Mouse (Mus musculus) frontal cortex, postnatal 36 days (tissue): ENCODE data around the gene Slc22a23.

ENCODE experiments used
- DNase-seq, 2 experiments: peaks; one replicate each; pipeline ENCODE4 v3.0.0; 2022; ENCODE audit warnings: low spot score in 2 of 2

Gene Slc22a23

DNA sequence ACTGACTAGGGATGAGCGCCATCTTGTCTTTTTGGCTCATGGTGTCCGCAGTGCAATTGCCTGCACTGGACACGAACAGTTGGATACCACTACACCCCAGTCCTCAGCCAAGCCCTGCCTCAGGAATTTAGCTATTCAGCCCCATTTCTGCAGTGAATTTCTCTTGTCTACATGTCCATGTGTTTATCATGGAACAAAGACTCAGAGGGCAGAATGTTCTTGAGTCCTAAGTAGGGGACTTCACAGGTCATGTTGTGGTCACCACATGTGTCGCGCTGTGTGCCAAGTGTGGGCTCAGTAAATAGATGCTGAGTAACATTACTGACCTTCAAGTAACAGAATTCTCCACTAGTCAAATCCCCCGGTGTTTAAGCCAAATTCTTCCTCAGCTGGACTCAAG, 109.9 kb downstream of the Slc22a23 start:
- no peak for DNase-seq

DNA sequence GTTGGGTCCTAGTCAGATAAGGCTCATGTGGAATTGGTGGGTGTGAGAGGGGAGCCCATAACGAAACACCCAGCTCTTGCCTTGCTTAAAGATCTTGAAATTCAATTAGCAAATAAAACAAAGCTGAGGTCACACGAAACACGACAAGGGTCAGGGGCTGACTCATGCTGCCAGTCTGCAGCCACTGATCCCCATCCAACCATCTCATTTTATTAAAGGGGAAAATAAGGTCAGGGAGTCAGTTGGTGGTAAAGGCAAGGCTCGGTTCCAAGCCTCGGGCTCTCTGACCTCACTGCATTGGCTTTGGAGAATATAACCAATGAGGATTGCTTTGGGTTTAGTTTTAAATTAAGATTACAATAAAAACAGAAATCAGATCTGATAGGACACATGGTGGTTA, 110.5 kb downstream of the Slc22a23 start:
- DNase-seq = no peak

DNA sequence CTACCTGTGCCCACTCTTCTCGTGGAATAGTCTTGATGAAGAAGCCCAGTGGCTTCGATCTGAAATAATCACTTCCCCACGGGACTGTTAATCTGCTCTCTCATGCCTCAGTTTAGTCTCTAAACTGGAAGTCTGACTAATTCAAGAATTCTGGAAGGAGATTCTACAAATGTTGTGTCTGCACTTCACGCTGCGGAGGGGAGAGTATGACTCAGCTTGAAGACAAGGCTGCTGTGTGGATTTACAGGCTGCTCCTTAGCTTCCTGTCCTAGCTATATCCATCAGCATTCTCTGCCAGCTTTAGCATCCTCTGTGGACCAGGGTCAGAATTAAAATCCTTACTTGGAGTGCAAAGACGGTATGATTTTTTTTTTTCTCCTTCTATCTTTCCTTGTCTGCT, 112.0 kb downstream of the Slc22a23 start:
- DNase-seq = peak in 1 of 2 experiments; percentile 51

DNA sequence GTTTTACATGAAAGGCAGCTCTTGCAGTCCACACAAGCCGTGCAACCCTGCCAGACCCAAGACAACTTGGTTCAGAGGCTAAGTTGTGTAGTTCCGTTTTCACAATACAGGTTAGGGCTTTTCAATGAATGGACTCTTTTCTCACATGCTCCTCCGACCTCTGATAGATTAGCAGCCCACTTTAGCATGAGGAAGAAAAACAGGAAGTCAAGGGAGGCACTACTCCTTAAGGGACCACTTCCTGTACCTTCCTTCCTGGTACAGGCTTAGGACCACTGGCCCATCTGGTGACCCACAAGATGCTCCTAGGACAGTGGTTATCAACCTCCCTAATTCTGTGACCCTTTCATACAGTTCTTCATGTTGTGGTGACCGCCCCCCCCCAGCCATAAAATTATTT, 116.1 kb downstream of the Slc22a23 start:
- DNase-seq = no peak

DNA sequence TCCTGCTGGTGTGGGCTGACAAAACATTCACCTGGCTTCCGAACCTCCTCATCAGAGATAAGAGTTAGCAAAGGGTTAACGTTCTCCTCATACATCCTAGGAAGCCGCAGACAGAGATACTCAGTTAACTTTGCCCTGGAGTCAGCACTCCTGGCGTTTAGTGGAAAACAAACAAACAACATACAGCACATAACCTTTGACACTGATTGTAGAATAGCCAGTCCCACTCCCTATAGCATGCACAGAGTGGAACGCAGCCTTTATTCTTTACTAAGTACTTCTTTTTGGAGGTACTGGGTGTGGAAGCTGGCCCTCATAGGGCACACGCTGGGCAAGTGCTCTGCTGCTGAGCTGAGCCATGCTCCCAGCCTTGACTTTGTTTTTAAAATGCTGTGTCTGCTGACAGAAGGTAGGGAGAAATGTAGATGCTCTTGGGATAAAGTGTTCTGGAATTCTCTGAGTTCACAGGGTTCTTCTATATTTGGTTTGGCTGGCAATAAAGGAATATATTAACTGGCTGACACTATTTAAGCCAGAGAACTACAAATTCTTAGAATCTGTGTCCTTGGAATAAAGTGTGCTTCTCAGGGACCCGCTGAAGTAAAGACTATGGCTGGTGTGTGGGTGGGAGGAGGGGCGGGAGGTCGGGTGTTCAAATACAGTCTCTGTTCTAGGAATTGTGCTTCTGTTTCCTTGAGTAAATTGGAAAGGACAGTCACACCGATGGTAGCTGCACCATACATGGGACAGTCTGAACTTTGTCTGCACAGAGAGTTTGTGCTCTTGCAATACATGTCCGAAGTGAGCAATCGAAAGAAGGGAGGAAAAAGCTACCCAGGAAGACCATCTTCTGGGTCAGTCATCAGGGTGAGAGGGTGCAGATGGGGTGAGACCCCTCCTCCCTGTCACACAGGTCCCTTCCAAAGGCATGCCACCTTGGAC, 117.0 kb downstream of the Slc22a23 start:
- DNase-seq = no peak

DNA sequence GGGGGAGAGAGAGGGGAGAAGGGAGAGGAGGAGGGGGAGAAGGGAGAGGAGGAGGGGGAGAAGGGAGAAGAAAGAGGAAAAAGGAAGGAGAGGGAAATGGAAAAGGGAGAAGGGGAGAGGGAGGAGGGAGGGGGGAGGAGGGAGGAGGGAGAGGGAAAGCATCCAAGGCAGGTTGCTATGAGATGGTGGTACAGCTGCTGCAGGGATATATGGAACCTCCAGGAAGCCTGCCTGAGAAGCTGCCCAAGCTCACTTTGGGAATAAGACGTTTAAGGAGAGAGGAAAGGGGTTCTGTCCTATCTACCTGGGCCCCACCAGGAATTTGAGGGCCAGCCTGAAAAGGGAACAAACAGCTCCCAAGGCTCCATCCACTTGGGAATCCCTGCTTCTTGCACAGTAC, 118.0 kb downstream of the Slc22a23 start:
- no peak for DNase-seq

DNA sequence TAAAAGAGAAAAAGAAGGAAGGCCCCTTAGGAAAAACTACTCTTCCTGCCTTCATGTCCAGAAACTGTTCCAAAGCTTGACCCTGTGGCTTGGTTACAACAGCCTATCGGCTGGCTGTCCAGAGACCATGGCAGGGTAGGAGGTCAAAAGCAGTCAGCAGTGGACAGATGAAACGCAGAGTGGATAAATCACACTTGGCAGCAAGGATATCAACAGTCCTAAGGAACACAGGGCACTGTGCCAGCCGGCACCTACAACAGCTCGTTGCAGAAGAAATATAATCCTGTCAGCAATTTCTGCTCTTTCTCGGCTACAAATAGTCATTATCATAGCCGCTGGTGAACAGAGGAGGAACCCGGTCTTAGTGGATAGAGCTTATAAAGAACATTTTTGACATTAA, 122.0 kb downstream of the Slc22a23 start:
- DNase-seq = no peak

DNA sequence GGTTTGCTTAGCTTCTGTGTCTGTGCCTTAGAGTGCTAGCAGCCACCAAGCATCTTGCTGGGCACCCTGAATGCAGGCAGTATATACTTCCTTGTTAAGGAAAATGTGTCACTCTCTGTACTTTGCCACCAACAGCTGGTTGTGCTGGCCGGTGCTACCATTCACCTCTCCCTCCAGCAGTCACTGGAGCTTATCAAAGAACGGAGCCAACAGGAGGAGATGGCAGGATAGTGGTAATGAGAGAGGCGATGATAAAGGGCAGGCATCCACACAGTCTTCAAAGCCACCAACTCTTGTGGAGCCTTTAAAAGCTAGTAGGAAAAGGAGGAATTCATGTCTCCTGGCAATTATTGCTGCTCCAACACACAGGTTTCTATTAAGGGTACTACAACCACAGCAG, 125.3 kb downstream of the Slc22a23 start:
- DNase-seq = no peak

DNA sequence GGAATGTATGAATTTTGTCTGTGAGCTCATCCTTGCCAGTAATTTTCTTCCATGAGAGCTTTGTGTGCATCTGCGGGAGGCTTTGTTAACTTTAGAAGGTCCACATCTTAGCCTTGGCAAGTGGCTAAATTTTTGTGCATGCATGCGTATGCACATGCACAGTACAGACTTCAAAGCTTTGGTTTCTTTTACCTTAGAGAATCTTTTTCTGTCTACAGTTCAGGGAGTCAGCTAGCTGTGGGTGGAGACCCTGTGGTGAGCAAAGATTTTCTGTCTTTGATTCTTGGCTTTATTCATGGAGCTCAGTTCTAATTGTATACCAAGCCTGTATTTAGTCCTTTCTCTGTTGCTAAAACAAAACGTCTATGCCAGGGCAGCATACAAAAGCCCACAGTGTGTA, 126.2 kb downstream of the Slc22a23 start:
- no peak for DNase-seq

DNA sequence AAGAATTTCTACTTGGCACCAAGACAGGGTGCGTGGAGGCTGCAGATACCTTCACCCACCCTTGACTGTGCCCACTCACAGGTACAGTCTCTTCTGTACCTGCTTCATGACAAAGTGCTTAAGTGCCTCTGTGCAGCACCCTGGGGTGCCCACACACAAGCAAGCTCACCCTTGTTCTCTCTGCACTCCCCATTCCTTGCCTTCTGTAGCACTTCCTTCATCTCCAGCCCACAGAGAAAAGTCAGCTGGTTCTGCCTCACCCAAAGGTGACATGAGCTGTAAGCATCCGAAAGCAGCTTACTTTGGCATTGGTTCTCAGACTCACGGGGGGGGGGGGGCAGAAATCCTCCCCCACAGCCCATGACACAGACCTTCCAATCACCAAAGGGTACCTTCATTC, 130.1 kb downstream of the Slc22a23 start:
- DNase-seq = no peak

DNA sequence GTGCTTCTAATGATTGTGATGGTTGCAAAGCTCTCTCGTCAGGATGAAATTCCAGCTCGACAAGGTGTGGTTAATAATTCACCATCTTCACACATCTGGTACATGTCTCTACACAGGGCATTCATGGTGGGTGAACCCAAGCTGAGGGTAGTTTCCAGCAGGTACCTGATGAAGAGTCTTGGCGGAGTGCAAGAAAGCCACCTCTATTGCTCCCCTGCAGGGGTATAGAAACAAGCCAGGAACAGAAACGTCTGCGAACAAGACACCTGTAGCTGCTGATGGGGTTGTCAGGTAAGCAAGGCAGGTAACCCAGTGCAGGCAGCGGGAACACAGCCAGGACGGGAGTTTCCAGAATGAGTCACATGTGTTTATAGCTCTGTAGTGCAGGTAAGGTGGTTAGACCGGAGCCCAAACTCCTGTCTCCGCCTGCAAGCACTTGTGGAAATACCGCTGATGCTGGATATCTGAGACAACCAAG, 132.2 kb downstream of the Slc22a23 start:
- no peak for DNase-seq

DNA sequence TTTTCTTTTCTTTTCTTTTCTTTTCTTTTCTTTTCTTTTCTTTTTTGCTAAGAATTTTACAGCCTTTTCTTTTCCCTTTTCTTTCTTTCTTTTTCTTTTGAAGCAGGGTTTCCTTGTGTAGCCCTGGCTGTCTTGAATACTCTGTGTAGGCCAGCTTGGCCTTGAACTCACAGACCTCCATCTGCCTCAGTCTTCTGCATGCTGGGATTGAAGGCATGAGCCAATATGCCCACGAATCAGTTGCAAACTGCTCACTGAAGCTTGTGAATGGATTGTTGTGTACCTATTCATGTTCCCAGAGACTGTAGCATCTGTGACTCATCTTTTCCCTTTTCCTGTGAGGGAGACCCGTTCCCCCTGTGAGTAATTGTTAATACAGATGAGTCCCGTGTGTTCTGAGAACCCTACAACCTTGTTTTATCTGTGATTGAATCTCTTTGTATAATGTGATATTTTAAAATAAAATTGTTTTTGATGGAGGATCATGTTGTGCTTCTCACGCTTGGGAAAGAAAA, 133.7 kb downstream of the Slc22a23 start:
- no peak for DNase-seq

DNA sequence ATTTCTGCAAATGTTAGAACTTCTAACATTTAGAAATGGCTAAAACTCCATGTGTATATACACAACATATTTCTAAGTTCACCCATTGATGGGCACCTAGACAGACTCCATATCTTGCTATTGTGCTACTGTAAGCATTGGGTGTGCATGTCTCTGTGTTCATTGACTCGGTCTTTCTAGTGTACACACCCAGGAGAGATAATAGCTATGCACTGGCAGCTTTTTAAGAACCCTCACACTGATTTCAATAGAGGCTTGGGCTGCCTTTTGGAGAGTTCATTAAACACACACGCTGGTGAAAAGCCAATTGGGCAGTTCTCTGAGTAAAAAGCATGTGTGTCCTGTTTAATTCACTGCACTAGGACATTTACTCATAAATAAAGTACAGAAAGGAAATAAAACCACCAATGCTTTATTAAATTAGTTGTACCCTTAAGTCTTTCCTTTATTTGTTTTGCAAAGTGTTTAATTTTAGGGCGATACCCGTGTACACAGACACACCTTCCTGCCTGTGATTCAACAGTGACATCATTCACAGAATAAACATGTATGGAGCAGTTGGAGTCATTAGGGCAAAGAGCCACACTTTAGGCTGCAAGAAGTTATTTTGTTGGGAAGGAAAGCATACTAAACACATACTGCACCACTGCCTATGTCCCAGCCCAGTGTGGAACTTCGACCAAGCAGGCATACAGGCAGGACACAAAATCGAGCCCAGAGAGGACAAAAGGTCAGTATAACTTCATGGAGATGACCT, 137.1 kb downstream of the Slc22a23 start:
- no peak for DNase-seq

DNA sequence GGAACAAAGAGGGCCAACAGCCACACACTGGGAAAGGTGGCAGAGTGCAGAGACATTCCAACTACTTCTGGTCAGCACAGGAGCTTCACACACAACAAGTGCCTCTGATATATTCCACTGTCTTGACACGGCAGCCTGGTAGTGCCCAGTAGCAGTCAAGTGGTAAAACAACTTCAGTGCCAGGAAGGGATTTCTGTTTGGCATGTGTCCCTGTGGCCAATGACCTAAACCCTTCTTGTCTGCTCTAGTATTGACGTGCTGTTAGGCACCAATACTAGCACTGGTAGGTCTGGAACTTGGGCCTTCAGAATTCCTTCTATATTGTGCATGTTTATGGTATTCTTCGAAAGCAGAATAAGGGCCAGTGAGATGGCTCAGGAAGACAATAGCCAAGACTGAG, 139.8 kb downstream of the Slc22a23 start:
- DNase-seq = no peak

DNA sequence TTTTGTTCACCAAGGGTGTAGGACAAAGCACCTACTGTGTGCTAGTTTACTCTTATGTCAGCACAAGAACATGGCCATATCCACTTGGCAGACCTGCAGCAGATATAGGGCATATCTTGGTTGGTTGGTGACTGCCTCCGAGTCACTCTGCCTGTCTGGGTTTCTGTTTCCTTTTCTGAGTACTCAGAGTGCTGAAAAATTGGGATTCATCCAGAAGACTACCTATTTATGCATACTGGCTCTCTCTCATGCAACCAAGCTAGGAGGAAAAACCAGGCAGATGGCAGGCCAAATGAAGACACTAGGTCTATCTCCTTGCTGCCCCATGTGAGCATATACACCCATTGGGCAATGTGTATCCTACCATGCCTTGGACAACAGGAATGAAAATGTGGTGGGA, 149.3 kb downstream of the Slc22a23 start:
- DNase-seq = peak in 1 of 2 experiments; percentile 55

DNA sequence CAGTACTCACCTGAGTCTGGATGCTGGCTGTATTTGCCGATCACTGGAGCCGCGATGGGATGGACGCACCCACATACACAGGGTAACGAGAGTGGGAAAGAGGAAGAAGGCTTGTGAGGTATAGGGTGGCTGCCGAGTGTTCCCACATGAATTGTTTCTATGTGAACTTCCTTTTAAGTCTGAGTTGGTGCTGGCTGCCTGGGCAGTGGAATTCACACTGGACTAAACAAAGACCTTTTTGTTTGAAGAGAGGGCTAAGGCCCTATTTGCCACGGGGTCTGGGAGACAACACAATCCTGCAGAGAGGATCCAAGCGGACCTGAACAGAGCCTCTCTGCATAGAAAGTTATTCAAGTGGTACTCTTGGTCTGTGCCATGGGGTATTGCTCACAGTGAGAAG, 151.6 kb downstream of the Slc22a23 start:
- DNase-seq = no peak

DNA sequence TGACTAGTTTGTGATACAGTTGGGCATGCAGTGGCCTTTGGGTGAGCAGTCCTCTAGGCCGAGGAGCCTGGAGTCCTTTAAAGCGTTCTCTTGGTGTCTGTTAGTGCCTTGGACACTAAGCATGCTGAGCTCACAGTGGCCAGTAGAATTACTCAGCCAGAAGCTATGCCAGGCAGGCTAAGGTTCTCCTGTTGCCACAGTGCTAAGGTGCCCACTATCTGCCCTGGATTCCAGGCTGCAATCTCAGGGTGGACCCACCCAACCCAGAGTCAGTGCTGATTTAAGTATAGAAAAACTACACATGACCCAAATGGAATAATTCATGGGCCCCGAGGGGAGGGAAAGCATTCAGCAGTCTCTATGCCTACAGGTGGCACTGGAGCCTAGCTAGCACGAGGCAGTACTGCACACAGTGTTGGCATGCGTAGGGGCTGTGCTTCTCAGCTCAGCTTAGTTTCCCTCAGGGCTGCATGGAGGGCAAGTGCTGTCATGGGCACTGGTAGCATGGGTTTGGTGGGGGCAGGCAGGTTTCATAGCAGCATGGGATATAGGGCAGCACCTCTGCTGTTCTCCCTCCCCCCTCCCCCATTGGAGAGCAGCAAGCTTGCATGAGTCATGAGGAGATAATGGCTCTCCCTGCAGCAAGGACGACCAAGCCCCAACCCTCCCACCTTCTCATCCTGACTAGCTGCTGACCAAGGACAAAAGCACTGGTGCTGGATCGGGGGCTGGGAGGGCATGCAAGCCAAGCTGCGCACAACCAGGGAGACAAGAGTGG, 152.4 kb downstream of the Slc22a23 start:
- peak in 1 of 2 experiments; percentile 45 for DNase-seq

DNA sequence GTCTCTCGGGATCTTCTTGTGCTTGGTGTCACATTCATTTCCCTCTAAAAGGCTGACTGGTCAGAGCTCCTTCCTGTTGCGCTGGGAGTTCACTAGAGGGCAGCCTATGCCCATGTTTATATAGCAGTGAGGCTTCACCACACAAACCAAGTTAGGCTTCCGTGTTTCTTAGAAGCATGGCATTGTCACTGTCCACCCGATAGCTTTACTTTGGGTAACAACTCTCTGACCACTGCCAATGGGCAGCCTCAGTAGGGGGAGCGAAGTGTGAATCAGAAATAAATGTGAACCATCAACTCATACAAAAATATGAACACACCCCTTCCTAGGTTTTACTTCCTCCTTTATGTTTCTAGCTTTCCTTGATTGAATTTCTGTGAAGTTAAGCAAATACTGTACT, 157.4 kb downstream of the Slc22a23 start:
- peak; percentile 61 to 69 for DNase-seq

DNA sequence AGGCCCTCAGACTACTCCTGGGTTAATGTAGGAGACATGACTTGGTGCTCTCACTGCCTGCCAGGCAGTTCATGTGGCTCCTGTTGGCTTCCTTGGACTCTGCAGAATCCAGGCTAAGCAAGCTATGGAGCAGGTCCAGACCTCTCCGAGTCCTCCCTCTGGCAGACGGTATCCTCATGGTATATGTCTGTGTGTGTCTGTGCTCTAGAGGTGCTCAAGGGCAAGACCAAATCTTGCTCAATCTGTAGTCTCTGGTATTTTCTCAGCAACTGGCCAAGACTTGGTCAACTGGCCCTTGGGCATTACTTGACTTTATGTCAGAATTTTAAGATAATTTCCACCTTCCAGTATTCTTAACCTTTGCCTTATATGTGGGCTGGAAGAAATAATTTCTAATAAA, 159.6 kb downstream of the Slc22a23 start:
- no peak for DNase-seq

DNA sequence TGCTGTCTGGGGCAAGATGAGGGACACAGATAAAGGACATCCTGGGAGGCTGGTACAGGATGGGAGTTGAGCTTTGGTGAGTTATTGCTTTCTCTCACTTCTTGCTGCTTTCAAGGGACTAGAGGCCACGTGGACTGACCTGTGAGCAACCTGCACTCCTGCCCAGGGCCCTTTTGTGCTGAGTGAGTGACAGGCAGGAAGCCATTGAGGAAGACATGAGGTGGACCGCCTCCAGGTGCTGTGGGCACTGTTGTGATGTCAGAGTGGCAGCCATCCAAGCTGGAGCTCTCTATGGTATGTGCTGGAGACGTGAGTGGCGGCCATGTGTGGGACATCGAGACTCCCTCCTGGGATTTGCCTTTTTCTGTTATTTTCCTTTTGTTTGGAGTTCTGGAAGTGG, 163.4 kb downstream of the Slc22a23 start:
- DNase-seq = no peak

DNA sequence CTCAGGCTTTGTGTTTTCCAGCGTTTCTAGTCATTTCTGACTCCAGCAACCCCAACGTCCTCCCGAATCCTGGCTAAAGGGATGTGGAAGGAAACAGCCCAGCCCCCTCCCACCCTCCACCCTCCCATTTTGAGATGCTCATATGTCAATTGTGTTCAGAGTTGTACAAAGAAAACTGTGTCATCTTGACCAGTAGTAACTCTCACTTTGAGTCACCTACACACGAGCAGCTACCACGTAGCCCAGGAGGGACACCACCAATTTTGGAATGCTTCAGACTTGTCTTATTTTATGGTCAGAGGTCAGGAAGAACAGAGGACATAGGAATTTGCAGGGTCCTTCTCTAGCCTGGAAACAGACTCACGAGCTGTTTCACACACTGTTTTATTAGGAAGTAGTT, 171.0 kb downstream of the Slc22a23 start:
- DNase-seq = no peak
